In genomic region chr11:80382626-80383018, GRCm38 (mm10) we compare ENCODE assay signal across 8 mouse cellular contexts. TPM values are rescaled to one million over a fixed set of nuclear protein-coding genes. Genes with fewer than 3 reads are reported as not detected.
DNase-seq lines count a peak whose midpoint lies in the region; ATAC-seq and TF ChIP-seq lines count a peak whose summit lies in the region.

No protein-coding gene starts in this region.

- H3K36me3 ChIP-seq in kidney, adult 2 months (ENCODE audit: control insufficient read depth, insufficient read depth, low read length), result peaks cover 4% of the 10 kb centered on the region; the same call in 1 of the 2 replicates
- H3K36me3 ChIP-seq in ES-Bruce4 (ENCODE audit: control insufficient read depth, insufficient read depth, low read length, poor library complexity, severe bottlenecking), result peaks cover 31% of the 10 kb centered on the region
- H3K36me3 ChIP-seq in heart, postnatal 0 days (replicated peaks; ENCODE audit: control insufficient read depth, insufficient read depth, low read length), result peaks cover 8% of the 10 kb centered on the region
- peaks cover 12% of the 10 kb centered on the region for H3K36me3 ChIP-seq in liver, adult 2 months (ENCODE audit: control insufficient read depth, insufficient read depth, low read length)
- H3K36me3 ChIP-seq in neural tube, embryonic 12.5 days, result peaks cover 7% of the 10 kb centered on the region

- no peaks in the 10 kb centered on the region for H3K27me3 ChIP-seq in kidney, adult 2 months (replicated peaks; ENCODE audit: control insufficient read depth, insufficient read depth, low read length)
- H3K27me3 ChIP-seq in ES-Bruce4 (ENCODE audit: control insufficient read depth, insufficient read depth, low read length, poor library complexity, severe bottlenecking), result no peaks in the 10 kb centered on the region
- no peaks in the 10 kb centered on the region for H3K27me3 ChIP-seq in heart, postnatal 0 days (ENCODE audit: control insufficient read depth, insufficient read depth, low read length)
- H3K27me3 ChIP-seq in liver, adult 2 months (ENCODE audit: control insufficient read depth, insufficient read depth, low read length), result no peaks in the 10 kb centered on the region
- H3K27me3 ChIP-seq in neural tube, embryonic 12.5 days (replicated peaks), result no peaks in the 10 kb centered on the region

- DNase-seq in kidney, adult 2 months, result no peak
- DNase-seq in kidney, postnatal 4 days, result no peak
- DNase-seq in heart, postnatal 0 days (ENCODE audit: low spot score), result no peak
- no peak for DNase-seq in liver, adult 2 months (ENCODE audit: extremely low read depth, low read depth, low spot score)
- DNase-seq in thymus, postnatal 25 days, result peak; percentile 55

- H3K4me1 ChIP-seq in kidney, adult 2 months (ENCODE audit: control insufficient read depth, insufficient read depth, low read length), result peaks cover 14% of the 10 kb centered on the region
- H3K4me1 ChIP-seq in ES-Bruce4 (ENCODE audit: control insufficient read depth, insufficient read depth, low read length), result peaks cover 2% of the 10 kb centered on the region
- no peaks in the 10 kb centered on the region; the same call in 1 of the 2 replicates for H3K4me1 ChIP-seq in cortical plate, adult 2 months (ENCODE audit: control insufficient read depth, insufficient read depth, low read length)
- H3K4me1 ChIP-seq in heart, postnatal 0 days (ENCODE audit: control insufficient read depth, insufficient read depth), result peaks cover 17% of the 10 kb centered on the region
- H3K4me1 ChIP-seq in liver, adult 2 months (ENCODE audit: control insufficient read depth, insufficient read depth, low read length), result peaks cover 14% of the 10 kb centered on the region
- peaks cover 23% of the 10 kb centered on the region for H3K4me1 ChIP-seq in neural tube, embryonic 12.5 days

- TF ChIP-seq POLR2A in kidney, adult 2 months (IDR thresholded peaks at IDR 0.05; ENCODE audit: low read depth, low read length), result no peak
- no peak for TF ChIP-seq POLR2A in ES-Bruce4 (IDR thresholded peaks at IDR 0.05; ENCODE audit: insufficient read depth, low read length)
- TF ChIP-seq POLR2A in cortical plate, adult 2 months (IDR thresholded peaks at IDR 0.05; ENCODE audit: extremely low read depth, insufficient read depth, low read length), result no peak
- no peak for TF ChIP-seq POLR2A in liver, adult 2 months (IDR thresholded peaks at IDR 0.05; ENCODE audit: extremely low read depth, insufficient read depth, low read length)

- H3K27ac ChIP-seq in kidney, adult 2 months (ENCODE audit: insufficient read depth, low read depth, low read length), result peak overlapping the region; percentile 80
- H3K27ac ChIP-seq in ES-Bruce4 (ENCODE audit: insufficient read depth, low read length), result peak overlapping the region; percentile 46
- H3K27ac ChIP-seq in cortical plate, adult 2 months (ENCODE audit: insufficient read depth, low read length), result peak overlapping the region; percentile 58; the same call in 1 of the 2 replicates
- peak overlapping the region; percentile 93 for H3K27ac ChIP-seq in heart, postnatal 0 days (ENCODE audit: low read depth)
- peak overlapping the region; percentile 78 for H3K27ac ChIP-seq in liver, adult 2 months (replicated peaks; ENCODE audit: insufficient read depth, low read depth, low read length)
- H3K27ac ChIP-seq in neural tube, embryonic 12.5 days, result 0 out of 2 replicates have a peak overlapping the region, but pooled peaks have one; percentile 8

- no peaks in the 10 kb centered on the region for H3K9me3 ChIP-seq in ES-Bruce4 (replicated peaks; ENCODE audit: control insufficient read depth, insufficient read depth, low read length, poor library complexity, severe bottlenecking)
- no peaks in the 10 kb centered on the region for H3K9me3 ChIP-seq in heart, postnatal 0 days (replicated peaks; ENCODE audit: control insufficient read depth, low read length)
- no peaks in the 10 kb centered on the region for H3K9me3 ChIP-seq in neural tube, embryonic 12.5 days

- no peak for TF ChIP-seq EP300 in ES-Bruce4 (IDR thresholded peaks at IDR 0.05; ENCODE audit: insufficient read depth, low read depth, low read length)
- no peak for TF ChIP-seq EP300 in heart, postnatal 0 days (IDR thresholded peaks at IDR 0.05; ENCODE audit: low read depth)

- peak overlapping the region; percentile 78 for H3K4me2 ChIP-seq in heart, postnatal 0 days (ENCODE audit: low read depth, low read length)
- H3K4me2 ChIP-seq in neural tube, embryonic 12.5 days (replicated peaks), result peak overlapping the region; percentile 67

- under 1% methylated on average over 12 of the region's 12 CpGs for WGBS in kidney, adult 2 months
- 4% methylated on average over 12 of the region's 12 CpGs for WGBS in heart, postnatal 0 days
- WGBS in liver, adult 2 months, result 2% methylated on average over 12 of the region's 12 CpGs
- WGBS in neural tube, embryonic 12.5 days, result 14% methylated on average over 12 of the region's 12 CpGs

- peak overlapping the region; percentile 82 for H3K4me3 ChIP-seq in kidney, adult 2 months (ENCODE audit: insufficient read depth, low read depth, low read length)
- H3K4me3 ChIP-seq in ES-Bruce4 (ENCODE audit: low read depth, low read length), result peak overlapping the region; percentile 95
- peak overlapping the region; percentile 57 for H3K4me3 ChIP-seq in cortical plate, adult 2 months (ENCODE audit: insufficient read depth, low read length)
- H3K4me3 ChIP-seq in heart, postnatal 0 days (ENCODE audit: low read depth, low read length), result peak overlapping the region; percentile 91
- H3K4me3 ChIP-seq in liver, adult 2 months (ENCODE audit: insufficient read depth, low read depth, low read length), result peak overlapping the region; percentile 91
- H3K4me3 ChIP-seq in neural tube, embryonic 12.5 days, result peak overlapping the region; percentile 91

- peaks cover 22% of the 10 kb centered on the region for H3K79me2 ChIP-seq in liver, adult 2 months (ENCODE audit: control insufficient read depth, insufficient read depth, low read length)

- no peak for TF ChIP-seq CTCF in kidney, adult 2 months (conservative IDR thresholded peaks at IDR 0.05; ENCODE audit: insufficient read depth, insufficient read length, low read depth, low read length)
- TF ChIP-seq CTCF in ES-Bruce4 (IDR thresholded peaks at IDR 0.05; ENCODE audit: low read depth, low read length), result no peak
- TF ChIP-seq CTCF in cortical plate, adult 2 months (IDR thresholded peaks at IDR 0.05; ENCODE audit: extremely low read depth, insufficient read depth, low read length), result no peak
- TF ChIP-seq CTCF in heart, postnatal 0 days (IDR thresholded peaks at IDR 0.05; ENCODE audit: low read depth), result no peak
- TF ChIP-seq CTCF in liver, adult 2 months (IDR thresholded peaks at IDR 0.05; ENCODE audit: low read depth, low read length), result no peak

- ATAC-seq in heart, postnatal 0 days (ENCODE audit: insufficient read depth, low read depth), result peak; percentile 6; the same call in 1 of the 2 replicates
- no peak for ATAC-seq in neural tube, embryonic 12.5 days (ENCODE audit: low FRiP score, low read depth)

- peak overlapping the region; percentile 97 for H3K9ac ChIP-seq in ES-Bruce4 (ENCODE audit: low read depth, poor library complexity, severe bottlenecking)
- peak overlapping the region; percentile 98 for H3K9ac ChIP-seq in heart, postnatal 0 days (replicated peaks; ENCODE audit: low read depth, low read length)
- H3K9ac ChIP-seq in liver, adult 2 months (ENCODE audit: low read depth, low read length), result peak overlapping the region; percentile 69
- peak overlapping the region; percentile 96 for H3K9ac ChIP-seq in neural tube, embryonic 12.5 days

RNA-seq across cellular contexts. Expression of gene Zfp207, which starts 0.5 kb away (rescaled TPM):
- 66.8 and 72.8 TPM in 2 replicates for polyA plus RNA-seq in kidney, adult 2 months (2012; rRNA removed)
- polyA plus RNA-seq in ES-Bruce4 (2011; ENCODE audit: insufficient read depth, insufficient read length, low read depth, missing spikeins), result 344 and 357 TPM in 2 replicates
- polyA plus RNA-seq in cortical plate, adult 2 months (2012; rRNA removed), result 116 and 121 TPM in 2 replicates
- 185 and 196 TPM in 2 replicates for total RNA-seq in heart, postnatal 0 days (2014; rRNA removed; ENCODE audit: low replicate concordance)
- polyA plus RNA-seq in heart, postnatal 0 days (2015; fragmentation: Nextera tagmentation; extraction: Ambion mirVana), result 114 and 122 TPM in 2 replicates
- total RNA-seq in liver, adult 2 months (2014; rRNA removed), result 69.7 and 70.6 TPM in 2 replicates
- polyA plus RNA-seq in liver, adult 2 months (2012; rRNA removed), result 33.2 and 40.1 TPM in 2 replicates
- polyA plus RNA-seq in neural tube, embryonic 12.5 days (2016; fragmentation: Nextera tagmentation; extraction: Ambion mirVana), result 252 and 256 TPM in 2 replicates

RNA-seq across cellular contexts. Expression of gene 5730455P16Rik, which starts 4.8 kb away (rescaled TPM):
- polyA plus RNA-seq in kidney, adult 2 months (2012; rRNA removed), result 4.1 and 5.0 TPM in 2 replicates
- 27.8 and 31.0 TPM in 2 replicates for polyA plus RNA-seq in ES-Bruce4 (2011; ENCODE audit: insufficient read depth, insufficient read length, low read depth, missing spikeins)
- polyA plus RNA-seq in cortical plate, adult 2 months (2012; rRNA removed), result 27.6 and 30.0 TPM in 2 replicates
- 9.2 and 36.9 TPM in 2 replicates for total RNA-seq in heart, postnatal 0 days (2014; rRNA removed; ENCODE audit: low replicate concordance)
- 20.2 and 20.3 TPM in 2 replicates for polyA plus RNA-seq in heart, postnatal 0 days (2015; fragmentation: Nextera tagmentation; extraction: Ambion mirVana)
- 10.4 and 11.8 TPM in 2 replicates for total RNA-seq in liver, adult 2 months (2014; rRNA removed)
- polyA plus RNA-seq in liver, adult 2 months (2012; rRNA removed), result 1.8 and 2.1 TPM in 2 replicates
- 28.0 and 31.6 TPM in 2 replicates for polyA plus RNA-seq in neural tube, embryonic 12.5 days (2016; fragmentation: Nextera tagmentation; extraction: Ambion mirVana)

RNA-seq across cellular contexts. Expression of gene Psmd11, which starts 45.8 kb away (rescaled TPM):
- polyA plus RNA-seq in kidney, adult 2 months (2012; rRNA removed), result 52.8 and 53.4 TPM in 2 replicates
- polyA plus RNA-seq in ES-Bruce4 (2011; ENCODE audit: insufficient read depth, insufficient read length, low read depth, missing spikeins), result 261 TPM in 2 replicates
- 63.5 and 67.0 TPM in 2 replicates for polyA plus RNA-seq in cortical plate, adult 2 months (2012; rRNA removed)
- 36.0 and 40.8 TPM in 2 replicates for total RNA-seq in heart, postnatal 0 days (2014; rRNA removed; ENCODE audit: low replicate concordance)
- 184 and 187 TPM in 2 replicates for polyA plus RNA-seq in heart, postnatal 0 days (2015; fragmentation: Nextera tagmentation; extraction: Ambion mirVana)
- total RNA-seq in liver, adult 2 months (2014; rRNA removed), result 106 and 128 TPM in 2 replicates
- 56.1 and 63.2 TPM in 2 replicates for polyA plus RNA-seq in liver, adult 2 months (2012; rRNA removed)
- 309 and 324 TPM in 2 replicates for polyA plus RNA-seq in neural tube, embryonic 12.5 days (2016; fragmentation: Nextera tagmentation; extraction: Ambion mirVana)

Comparison
In these comparisons a context has a peak if more than half of its experiments do, and no peak if none do; other contexts are left out.
1. H3K27ac ChIP-seq: peak in every context shown above with its lines; median percentile 93 in heart, postnatal 0 days; 80 in kidney, adult 2 months; 78 in liver, adult 2 months; 58 in cortical plate, adult 2 months; 46 in ES-Bruce4; 8 in neural tube, embryonic 12.5 days.